Mouse (Mus musculus): ENCODE measurements around the gene 1700037H04Rik. TPM values are rescaled to one million over a fixed set of nuclear protein-coding genes. Genes with fewer than 3 reads are reported as not detected.
A peak's percentile ranks its signal among the peaks of the same experiment; 100 is the strongest.

Gene 1700037H04Rik
- polyA plus RNA-seq, 1 experiment, result 827 TPM

DNA sequence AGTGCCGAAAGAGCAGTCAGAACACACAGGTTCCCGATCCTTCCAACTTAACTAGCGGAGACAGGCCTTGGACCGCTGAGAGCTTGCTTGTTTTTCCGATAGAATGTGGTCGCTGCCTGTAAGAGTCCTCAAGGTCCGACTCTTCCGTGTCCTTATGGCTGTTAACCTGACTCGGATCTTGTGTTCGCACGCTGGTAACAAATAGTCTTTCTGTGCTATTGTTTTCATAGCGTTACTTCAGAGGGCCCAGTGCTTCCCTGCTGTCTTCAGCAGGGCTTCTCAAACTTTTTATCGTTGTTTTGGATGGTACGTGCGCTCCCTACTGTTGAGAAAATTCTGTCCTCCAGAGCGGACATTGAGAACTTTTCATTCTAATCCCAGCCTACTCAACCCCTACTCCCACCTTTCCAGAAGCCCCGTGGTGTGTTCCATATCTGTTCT lies 810 bp upstream of the 1700037H04Rik start:
- H3K4me3 ChIP-seq (ENCODE audit: control insufficient read depth, low read depth, low read length), result peak overlapping the region; percentile 92
- TF ChIP-seq CTCF (IDR thresholded peaks at IDR 0.05; ENCODE audit: control insufficient read depth, insufficient read depth, insufficient replicate concordance, low read depth, low read length) (no peak), POLR2A (IDR thresholded peaks at IDR 0.05; ENCODE audit: control insufficient read depth, low read depth, low read length) (no peak)
- H3K36me3 ChIP-seq (ENCODE audit: control insufficient read depth, insufficient read depth, low read length), result peaks cover 2% of the 10 kb centered on the region
- peak overlapping the region; percentile 99 for H3K27ac ChIP-seq (ENCODE audit: control insufficient read depth, insufficient read depth, low read depth, low read length)
- H3K4me1 ChIP-seq (ENCODE audit: control insufficient read depth, insufficient read depth, low read length), result peaks cover 9% of the 10 kb centered on the region
- H3K27me3 ChIP-seq (ENCODE audit: control insufficient read depth, insufficient read depth, low read length), result no peaks in the 10 kb centered on the region

DNA sequence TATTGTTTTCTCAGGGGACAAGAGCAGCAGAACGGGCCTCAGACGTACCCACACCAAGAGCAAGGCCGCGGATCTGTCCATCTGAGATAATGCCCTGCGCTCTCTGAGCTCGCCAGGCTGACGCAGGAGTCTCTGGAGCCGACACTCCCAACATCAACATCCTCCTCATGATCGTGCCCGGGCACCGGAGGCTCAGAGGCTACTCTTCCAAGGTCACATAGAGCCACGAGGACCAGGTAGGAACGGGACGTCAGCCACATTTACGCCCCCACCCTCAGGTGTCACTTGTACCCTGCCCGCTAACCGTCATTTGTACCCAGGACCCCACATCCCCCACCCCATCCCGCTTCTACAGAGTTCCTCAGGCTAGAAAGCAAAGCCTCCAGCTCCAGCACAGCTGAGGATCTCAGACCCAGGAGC lies 380 bp downstream of the 1700037H04Rik start:
- TF ChIP-seq CTCF (IDR thresholded peaks at IDR 0.05; ENCODE audit: control insufficient read depth, insufficient read depth, insufficient replicate concordance, low read depth, low read length) (no peak), POLR2A (IDR thresholded peaks at IDR 0.05; ENCODE audit: control insufficient read depth, low read depth, low read length) (peak; percentile 40; the same call in 1 of the 2 replicates)
- Histone ChIP-seq H3K4me1 (ENCODE audit: control insufficient read depth, insufficient read depth, low read length) (peaks cover 9% of the 10 kb centered on the region), H3K4me3 (ENCODE audit: control insufficient read depth, low read depth, low read length) (peak overlapping the region; percentile 92), H3K36me3 (ENCODE audit: control insufficient read depth, insufficient read depth, low read length) (peaks cover 3% of the 10 kb centered on the region), H3K27me3 (ENCODE audit: control insufficient read depth, insufficient read depth, low read length) (no peaks in the 10 kb centered on the region), H3K27ac (ENCODE audit: control insufficient read depth, insufficient read depth, low read depth, low read length) (peak overlapping the region; percentile 95)

DNA sequence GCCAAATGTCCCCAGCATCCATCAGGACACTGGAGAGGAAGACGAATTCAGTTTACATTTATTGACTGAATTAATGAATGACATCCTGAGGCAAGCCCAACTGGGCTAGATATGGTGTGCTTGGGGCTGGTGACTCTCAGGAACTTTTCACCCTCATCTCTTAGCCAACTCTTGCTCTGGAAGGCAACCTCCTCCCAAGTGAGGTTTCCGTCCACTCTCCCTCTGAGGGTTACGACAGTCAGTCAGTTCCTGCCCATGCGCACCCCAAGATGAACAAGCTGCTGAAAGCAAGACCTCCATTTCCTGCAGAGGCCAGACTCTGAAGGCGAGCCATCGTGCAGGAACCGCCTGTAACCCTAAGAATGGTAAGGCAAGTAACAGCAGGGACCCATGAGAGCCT lies 2.9 kb downstream of the 1700037H04Rik start:
- H3K4me3 ChIP-seq (ENCODE audit: control insufficient read depth, low read depth, low read length), result peak overlapping the region; percentile 82
- TF ChIP-seq CTCF (IDR thresholded peaks at IDR 0.05; ENCODE audit: control insufficient read depth, insufficient read depth, insufficient replicate concordance, low read depth, low read length), result no peak
- no peak for TF ChIP-seq POLR2A (IDR thresholded peaks at IDR 0.05; ENCODE audit: control insufficient read depth, low read depth, low read length)
- peaks cover 6% of the 10 kb centered on the region for H3K36me3 ChIP-seq (ENCODE audit: control insufficient read depth, insufficient read depth, low read length)
- H3K27me3 ChIP-seq (ENCODE audit: control insufficient read depth, insufficient read depth, low read length), result no peaks in the 10 kb centered on the region
- H3K27ac ChIP-seq (ENCODE audit: control insufficient read depth, insufficient read depth, low read depth, low read length), result peak overlapping the region; percentile 75
- peaks cover 9% of the 10 kb centered on the region for H3K4me1 ChIP-seq (ENCODE audit: control insufficient read depth, insufficient read depth, low read length)

DNA sequence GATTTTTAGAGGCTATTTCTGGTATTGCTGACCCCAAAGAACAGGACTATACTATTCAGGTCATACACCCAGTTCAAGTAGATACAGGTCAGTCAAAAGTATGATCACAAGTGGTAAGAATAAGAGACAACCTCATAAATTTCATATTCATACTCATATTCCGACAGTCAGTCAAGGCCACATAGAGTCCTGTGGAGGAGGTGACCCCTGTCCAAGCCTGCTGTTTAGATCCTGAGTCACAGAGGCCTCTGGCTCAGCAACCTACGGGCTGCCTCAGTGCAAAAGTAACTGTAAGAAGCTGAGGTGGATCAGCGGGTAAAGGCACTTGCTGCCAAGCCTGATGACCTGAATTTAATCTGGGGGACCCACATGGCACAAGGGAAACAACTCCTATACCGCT lies 5.8 kb downstream of the 1700037H04Rik start:
- Histone ChIP-seq H3K27me3 (ENCODE audit: control insufficient read depth, insufficient read depth, low read length) (no peaks in the 10 kb centered on the region), H3K4me3 (ENCODE audit: control insufficient read depth, low read depth, low read length) (no peak overlapping the region), H3K27ac (ENCODE audit: control insufficient read depth, insufficient read depth, low read depth, low read length) (no peak overlapping the region), H3K36me3 (ENCODE audit: control insufficient read depth, insufficient read depth, low read length) (peaks cover 6% of the 10 kb centered on the region), H3K4me1 (ENCODE audit: control insufficient read depth, insufficient read depth, low read length) (peaks cover 5% of the 10 kb centered on the region)
- no peak for TF ChIP-seq CTCF (IDR thresholded peaks at IDR 0.05; ENCODE audit: control insufficient read depth, insufficient read depth, insufficient replicate concordance, low read depth, low read length)
- no peak for TF ChIP-seq POLR2A (IDR thresholded peaks at IDR 0.05; ENCODE audit: control insufficient read depth, low read depth, low read length)

DNA sequence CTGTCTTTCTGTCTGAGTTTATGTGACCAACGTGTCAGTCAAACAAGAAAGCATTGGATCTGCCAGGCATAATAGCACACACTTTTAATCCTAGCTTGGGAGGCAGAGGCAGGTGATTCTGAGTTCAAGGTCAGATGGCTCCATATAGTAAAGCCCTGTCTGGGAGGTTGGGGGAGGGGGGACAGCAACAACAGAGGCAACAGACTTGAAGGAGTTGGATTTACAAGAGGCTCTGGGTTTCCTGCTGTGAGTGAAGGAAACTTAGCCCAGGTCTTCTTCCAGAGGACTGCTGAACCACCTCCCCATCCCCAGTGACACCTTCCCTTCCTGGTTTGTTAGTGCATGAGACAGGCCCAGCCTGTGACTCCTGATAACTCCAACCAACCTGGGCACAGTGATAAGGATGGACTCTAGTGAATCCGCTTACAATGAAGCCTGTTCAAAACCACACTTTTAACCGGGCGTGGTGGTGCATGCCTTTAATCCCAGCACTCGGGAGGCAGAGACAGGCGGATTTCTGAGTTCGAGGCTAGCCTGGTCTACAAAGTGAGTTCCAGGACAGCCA lies 7.6 kb downstream of the 1700037H04Rik start:
- Histone ChIP-seq H3K36me3 (ENCODE audit: control insufficient read depth, insufficient read depth, low read length) (peaks cover 6% of the 10 kb centered on the region), H3K27ac (ENCODE audit: control insufficient read depth, insufficient read depth, low read depth, low read length) (no peak overlapping the region)

DNA sequence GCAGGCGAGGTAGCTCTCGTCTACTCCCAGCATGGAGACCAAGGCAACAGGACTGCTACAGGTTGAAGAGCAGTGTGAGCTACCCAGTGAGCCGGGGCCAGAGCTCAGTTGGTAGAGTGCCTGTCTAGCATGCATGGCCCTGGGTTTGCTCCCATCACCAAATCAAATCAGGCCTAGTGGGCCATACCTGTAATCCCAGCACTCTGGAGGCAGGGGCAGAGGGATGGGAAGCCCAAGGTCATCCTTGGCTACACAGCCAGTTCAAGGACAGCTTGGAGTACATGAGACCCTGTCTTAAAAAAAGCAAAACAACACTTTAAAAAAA lies 10.7 kb downstream of the 1700037H04Rik start:
- TF ChIP-seq CTCF (IDR thresholded peaks at IDR 0.05; ENCODE audit: control insufficient read depth, insufficient read depth, insufficient replicate concordance, low read depth, low read length) (no peak), POLR2A (IDR thresholded peaks at IDR 0.05; ENCODE audit: control insufficient read depth, low read depth, low read length) (no peak)
- H3K27me3 ChIP-seq (ENCODE audit: control insufficient read depth, insufficient read depth, low read length), result no peaks in the 10 kb centered on the region
- H3K4me1 ChIP-seq (ENCODE audit: control insufficient read depth, insufficient read depth, low read length), result no peaks in the 10 kb centered on the region; the same call in 1 of the 2 replicates
- no peak overlapping the region for H3K4me3 ChIP-seq (ENCODE audit: control insufficient read depth, low read depth, low read length)
- H3K36me3 ChIP-seq (ENCODE audit: control insufficient read depth, insufficient read depth, low read length), result peaks cover 2% of the 10 kb centered on the region
- no peak overlapping the region for H3K27ac ChIP-seq (ENCODE audit: control insufficient read depth, insufficient read depth, low read depth, low read length)

More for the DNA sequence above, 7.6 kb downstream of the 1700037H04Rik start:
- Histone ChIP-seq H3K4me1 (ENCODE audit: control insufficient read depth, insufficient read depth, low read length) (no peaks in the 10 kb centered on the region), H3K4me3 (ENCODE audit: control insufficient read depth, low read depth, low read length) (no peak overlapping the region), H3K27me3 (ENCODE audit: control insufficient read depth, insufficient read depth, low read length) (no peaks in the 10 kb centered on the region)
- TF ChIP-seq CTCF (IDR thresholded peaks at IDR 0.05; ENCODE audit: control insufficient read depth, insufficient read depth, insufficient replicate concordance, low read depth, low read length) (no peak), POLR2A (IDR thresholded peaks at IDR 0.05; ENCODE audit: control insufficient read depth, low read depth, low read length) (no peak)

DNA sequence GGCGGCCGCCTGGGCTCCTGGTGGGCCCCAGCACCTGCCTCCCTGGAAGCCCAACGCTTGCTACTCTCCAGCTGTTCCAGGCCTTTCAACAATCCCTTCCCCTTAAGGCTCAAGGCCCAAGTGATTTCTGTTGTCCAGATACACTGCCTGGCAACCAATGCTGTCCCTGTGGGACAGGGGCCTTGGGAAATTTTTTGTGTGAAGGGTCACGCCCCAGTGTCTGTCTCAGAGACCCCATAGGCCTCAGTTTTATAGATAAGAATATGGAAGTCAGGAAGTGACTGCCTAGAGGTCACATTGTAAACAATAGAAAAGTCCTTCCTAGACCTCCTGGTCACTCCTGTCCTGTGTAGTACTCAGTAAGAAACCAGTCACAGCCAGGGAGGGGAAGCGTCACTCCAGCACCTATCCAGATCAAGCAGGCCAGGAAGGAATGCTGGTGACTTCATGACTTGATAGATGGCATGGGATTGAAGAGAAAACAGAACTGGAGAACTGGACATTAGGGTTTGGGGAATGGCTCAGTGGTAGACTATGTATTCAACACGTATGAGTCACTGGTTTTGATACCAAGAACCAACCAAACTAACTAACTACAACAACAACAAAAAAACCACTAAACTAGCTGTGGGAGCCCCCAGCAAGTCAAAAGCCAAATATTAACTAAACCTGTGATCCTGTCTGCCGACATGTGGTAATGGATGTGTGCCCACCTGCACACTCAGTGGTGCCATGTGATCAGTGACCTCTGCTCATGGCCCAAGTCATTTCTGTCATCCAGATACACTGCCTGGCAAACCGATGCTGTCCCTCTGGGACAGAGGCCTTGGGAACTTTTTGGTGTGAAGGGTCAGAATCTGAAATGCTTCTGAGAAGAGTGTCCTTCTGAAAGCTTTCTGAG lies 11.3 kb downstream of the 1700037H04Rik start:
- peaks cover 2% of the 10 kb centered on the region for H3K36me3 ChIP-seq (ENCODE audit: control insufficient read depth, insufficient read depth, low read length)

More for the DNA sequence above, 11.3 kb downstream of the 1700037H04Rik start:
- no peaks in the 10 kb centered on the region; the same call in 1 of the 2 replicates for H3K4me1 ChIP-seq (ENCODE audit: control insufficient read depth, insufficient read depth, low read length)
- H3K27me3 ChIP-seq (ENCODE audit: control insufficient read depth, insufficient read depth, low read length), result no peaks in the 10 kb centered on the region
- no peak overlapping the region for H3K4me3 ChIP-seq (ENCODE audit: control insufficient read depth, low read depth, low read length)
- TF ChIP-seq POLR2A (IDR thresholded peaks at IDR 0.05; ENCODE audit: control insufficient read depth, low read depth, low read length), result no peak
- no peak for TF ChIP-seq CTCF (IDR thresholded peaks at IDR 0.05; ENCODE audit: control insufficient read depth, insufficient read depth, insufficient replicate concordance, low read depth, low read length)
- no peak overlapping the region for H3K27ac ChIP-seq (ENCODE audit: control insufficient read depth, insufficient read depth, low read depth, low read length)
